Mouse (Mus musculus): ENCODE measurements at regions not wholly inside any gene's neighbourhood (a gene's known extent, or its start where the extent isn't known, plus 50 kb on each side); places are given as distances from the start of the nearest gene placed in this dataset.
A peak's percentile ranks its signal among the peaks of the same experiment; 100 is the strongest.
"Not testable (repeated sequence)": the region's sequence is repeated elsewhere in the genome, so short reads cannot be mapped to it uniquely, and the experiment has no call there.

GRCm38 (mm10) chr6:48172769-48173168 is 86.4 kb upstream of the Zfp746 start:
- not testable (repeated sequence) for DNase-seq (ENCODE audit: extremely low spot score)

GRCm38 (mm10) chr6:48136851-48137250 is 50.5 kb upstream of the Zfp746 start:
- DNase-seq (ENCODE audit: extremely low spot score) = peak; percentile 13
